Mouse (Mus musculus) monocyte, adult 5-6 weeks (primary cell): ENCODE data around the gene Myrf. TPM values are rescaled to one million over a fixed set of nuclear protein-coding genes. Genes with fewer than 3 reads are reported as not detected.

Source experiments
- ATAC-seq: fragments of 153-309, 156-312 bp; replicated peaks from 2 replicates; pipeline ENCODE4 v1.8.0; 2017; ENCODE audit warnings: mild to moderate bottlenecking; ENCODE audit not compliant: low TSS enrichment, insufficient number of reproducible peaks, severe bottlenecking, poor library complexity, low FRiP score
- total RNA-seq: library from RNA; stranded (forward); fragments of 200-1000, 200-491, 200-594 nt; gene quantifications from 3 replicates; pipeline ENCODE4 v1.2.3, GENCODE M21; 2017

The Myrf gene
- total RNA-seq, 1 experiment from 2014 or later = not detected

DNA sequence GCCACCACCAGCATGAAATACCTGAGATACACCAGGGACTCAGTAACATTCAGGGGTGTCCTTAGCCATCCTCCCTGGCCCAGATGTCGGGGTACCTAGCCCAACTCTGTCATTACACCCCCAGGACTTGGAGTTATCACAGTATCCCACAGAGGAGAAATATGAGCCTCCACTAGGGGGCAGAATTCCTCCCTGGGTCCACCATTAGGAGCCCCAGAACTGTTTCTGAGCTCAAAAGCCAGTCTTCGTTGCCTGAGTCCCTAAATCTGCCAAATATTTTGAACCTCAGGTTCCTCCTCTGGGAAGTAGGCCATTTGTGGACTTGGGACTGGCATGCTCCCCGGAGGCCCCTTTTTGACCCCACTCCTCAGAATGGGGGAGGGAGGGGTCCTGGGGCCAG lies 21.4 kb downstream of the Myrf start:
- no peak for ATAC-seq

DNA sequence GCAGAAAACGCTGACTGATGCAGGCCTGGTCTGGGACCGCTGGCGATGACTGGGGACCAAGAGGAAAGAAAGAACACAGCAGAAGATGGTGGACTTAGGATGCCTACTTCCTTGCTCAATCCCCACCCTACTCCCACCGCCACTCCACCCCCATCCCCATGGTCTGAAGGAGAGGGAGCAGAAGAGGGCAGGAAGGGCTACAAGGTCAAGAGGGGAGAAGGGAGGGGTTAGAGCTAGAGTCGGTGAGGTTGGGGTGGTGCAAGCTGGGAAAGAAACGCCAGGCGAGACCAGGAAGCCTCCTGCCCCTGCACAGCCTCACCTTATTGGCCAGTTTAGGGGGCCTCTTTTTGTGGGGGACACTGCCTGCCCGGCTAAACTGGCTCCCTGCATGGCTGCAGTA lies 24.4 kb downstream of the Myrf start:
- no peak for ATAC-seq

GRCm38 (mm10) chr19:10213796-10214471 lies 26.6 kb downstream of the Myrf start:
- ATAC-seq = no peak

GRCm38 (mm10) chr19:10210885-10211284 lies 29.7 kb downstream of the Myrf start:
- no peak for ATAC-seq

DNA sequence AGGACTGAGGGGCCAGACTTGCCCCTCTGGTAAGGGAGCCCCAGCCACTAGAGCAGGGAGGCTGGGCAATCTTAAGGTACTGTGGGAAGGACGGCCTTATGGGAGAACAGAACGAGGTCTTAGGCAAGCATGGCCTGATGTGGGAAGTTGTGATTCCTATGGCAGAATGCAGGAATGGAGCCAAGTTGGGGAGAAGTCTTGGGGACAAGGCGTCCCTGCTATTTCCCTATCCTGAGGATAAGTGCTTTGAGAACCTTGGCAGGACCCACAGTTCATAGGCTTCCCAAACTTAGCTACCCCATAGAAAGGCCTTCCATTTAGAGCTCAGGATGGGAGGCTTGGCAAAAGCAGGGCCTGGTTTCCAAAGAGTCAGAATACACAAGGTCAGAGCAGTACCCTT lies 31.7 kb downstream of the Myrf start:
- ATAC-seq = no peak

DNA sequence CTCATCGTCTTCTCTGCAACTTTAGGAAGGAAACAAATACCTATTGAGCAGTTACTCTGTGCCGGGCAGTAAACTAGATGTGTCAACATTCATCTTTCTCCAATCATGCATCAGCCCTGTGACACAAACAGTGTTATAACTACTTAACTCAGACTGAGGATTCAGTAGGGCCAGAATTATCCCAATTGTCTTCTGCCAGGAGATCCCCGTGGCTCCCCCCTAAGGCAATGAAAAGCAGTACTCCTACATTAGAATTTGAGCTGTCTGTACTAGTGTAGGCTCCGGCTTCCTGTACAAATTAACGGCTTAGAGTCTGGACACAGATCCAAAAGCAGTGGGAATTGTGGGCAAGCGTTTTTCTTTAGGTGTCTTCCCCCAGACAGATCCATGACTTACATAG lies 35.5 kb downstream of the Myrf start:
- no peak for ATAC-seq

DNA sequence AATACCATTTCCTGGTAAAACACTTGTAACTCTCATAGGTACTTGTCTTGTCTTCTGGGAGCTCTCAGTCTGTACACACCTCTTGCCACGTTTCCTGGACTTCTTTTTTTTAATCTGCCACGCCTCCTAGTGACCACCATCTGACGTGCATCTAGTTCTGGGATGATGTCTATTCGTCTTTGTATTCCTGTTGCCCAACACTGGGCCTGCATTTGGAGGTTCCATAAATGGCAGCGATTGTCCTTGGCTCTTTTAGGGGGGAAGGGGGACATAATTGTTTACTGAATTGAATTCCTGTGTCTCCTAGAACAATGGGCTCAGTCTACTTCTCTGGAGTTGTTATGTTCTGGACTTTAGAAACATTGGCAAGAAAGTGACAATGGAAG lies 35.9 kb downstream of the Myrf start:
- no peak for ATAC-seq

DNA sequence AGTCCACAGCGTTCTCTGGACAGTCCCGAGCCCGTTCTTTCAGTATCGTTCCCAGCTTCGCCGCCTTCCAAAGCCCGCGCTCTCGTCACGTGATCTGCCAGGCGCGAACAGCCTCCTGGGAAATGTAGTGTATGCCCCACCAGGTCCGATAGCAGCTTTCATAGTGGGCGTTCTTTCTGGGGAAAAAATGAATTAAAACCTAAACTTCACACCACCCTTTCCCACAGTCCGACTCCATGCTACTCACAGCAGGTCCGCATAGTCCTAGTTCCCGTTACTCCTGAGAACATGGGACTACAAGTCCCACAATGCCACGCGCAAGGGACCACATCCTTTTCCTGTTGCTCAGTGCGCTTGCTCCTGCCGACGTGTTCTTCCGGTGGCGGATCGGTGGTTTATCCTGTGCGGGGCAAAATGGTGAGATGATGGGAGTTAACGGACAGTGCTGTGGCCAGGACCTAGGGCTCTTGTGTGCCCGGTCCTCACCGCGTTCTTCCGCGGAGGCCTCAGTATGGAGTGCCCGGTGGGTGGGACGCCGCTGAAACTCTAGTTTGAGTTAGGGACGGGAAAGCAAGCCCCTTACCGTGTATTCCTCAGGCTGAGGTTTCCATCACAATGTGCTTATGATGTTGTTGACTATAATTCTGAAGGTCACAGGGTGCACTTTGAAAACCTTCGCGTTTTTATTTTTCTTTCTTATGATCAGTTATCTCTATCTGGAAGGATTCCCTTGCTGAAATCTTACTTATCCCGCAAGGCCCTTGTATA lies 36.5 kb downstream of the Myrf start, which contains the start of the genes Tmem258 and Fen1:
Tmem258 (plus strand) TSS at position 167 of the 768 bp plus-strand sequence.
Fen1 (minus strand) TSS at position 322 of the 768 bp plus-strand sequence.
- ATAC-seq = peak; percentile 88

- ATAC-seq = no peak; the same call in 1 of the 2 replicates
Observed at GRCm38 (mm10) chr19:10203146-10203847, 37.3 kb downstream of the Myrf start.

DNA sequence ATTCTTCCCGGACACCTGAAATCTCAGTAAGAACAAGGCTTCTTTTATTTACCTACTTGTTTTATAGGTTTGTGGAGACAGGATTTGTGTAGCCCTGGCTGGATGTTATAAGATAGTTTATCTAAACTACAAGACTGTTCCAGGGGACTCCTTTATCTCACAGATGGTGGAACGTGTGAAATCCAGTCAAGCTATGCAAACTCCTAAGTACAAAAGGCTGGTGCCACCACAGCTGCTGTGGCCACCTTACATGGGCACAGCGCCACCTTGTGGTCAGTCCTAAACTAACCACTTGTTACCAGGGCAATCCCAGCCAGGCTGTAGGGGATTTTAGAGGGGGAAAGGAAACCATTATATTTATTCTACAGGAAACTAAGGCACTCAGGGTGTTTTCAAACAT lies 41.8 kb downstream of the Myrf start:
- peak; percentile 67; the same call in 1 of the 2 replicates for ATAC-seq

GRCm38 (mm10) chr19:10198286-10198685 lies 42.3 kb downstream of the Myrf start:
- ATAC-seq = no peak

- no peak for ATAC-seq
Observed at GRCm38 (mm10) chr19:10197130-10197529, 43.4 kb downstream of the Myrf start.

DNA sequence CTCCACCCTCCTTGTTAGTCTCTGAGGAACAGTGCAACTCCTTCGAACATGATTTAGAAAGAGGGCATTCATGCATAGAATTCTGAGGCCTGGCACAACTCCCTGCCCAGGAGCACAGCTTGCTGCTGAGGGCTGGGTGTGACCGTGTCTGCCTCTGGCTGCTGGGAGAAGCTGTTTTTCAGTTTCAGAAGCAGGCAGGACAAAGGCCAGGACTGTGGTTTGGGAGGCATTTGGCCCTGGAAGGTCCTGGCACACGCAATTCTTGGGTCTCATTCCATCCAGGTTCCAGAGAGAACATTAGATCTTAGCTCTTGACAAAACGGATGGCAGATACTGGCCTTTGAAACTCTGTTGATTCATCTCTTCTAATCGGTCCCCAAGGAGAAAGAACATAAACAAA lies 45.3 kb downstream of the Myrf start:
- no peak for ATAC-seq

GRCm38 (mm10) chr19:10194337-10194736 lies 46.2 kb downstream of the Myrf start:
- no peak for ATAC-seq

DNA sequence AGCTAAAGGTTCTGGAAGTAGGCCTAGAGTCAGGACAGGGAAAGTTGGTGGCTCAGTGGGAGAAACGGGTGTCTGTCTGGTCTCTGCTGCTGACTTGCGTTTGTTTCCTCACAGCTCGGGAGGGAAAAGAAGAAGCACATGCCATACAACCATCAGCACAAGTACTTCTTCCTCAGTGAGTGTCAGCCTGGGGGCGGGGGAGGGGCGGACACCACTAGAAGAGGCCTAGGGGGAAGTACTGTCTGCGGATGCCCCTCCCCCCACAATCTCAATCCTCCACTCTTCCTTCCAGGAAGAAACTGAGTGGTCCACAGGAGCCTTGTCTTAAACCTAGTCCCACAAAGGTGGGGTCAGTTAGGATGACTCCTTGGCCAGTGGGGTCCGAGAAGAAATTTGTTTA lies 49.2 kb downstream of the Myrf start:
- peak; percentile 68 for ATAC-seq

- ATAC-seq = no peak
Observed at GRCm38 (mm10) chr19:10190796-10191195, 49.8 kb downstream of the Myrf start.

GRCm38 (mm10) chr19:10189940-10190339 lies 50.6 kb downstream of the Myrf start:
- ATAC-seq = no peak

DNA sequence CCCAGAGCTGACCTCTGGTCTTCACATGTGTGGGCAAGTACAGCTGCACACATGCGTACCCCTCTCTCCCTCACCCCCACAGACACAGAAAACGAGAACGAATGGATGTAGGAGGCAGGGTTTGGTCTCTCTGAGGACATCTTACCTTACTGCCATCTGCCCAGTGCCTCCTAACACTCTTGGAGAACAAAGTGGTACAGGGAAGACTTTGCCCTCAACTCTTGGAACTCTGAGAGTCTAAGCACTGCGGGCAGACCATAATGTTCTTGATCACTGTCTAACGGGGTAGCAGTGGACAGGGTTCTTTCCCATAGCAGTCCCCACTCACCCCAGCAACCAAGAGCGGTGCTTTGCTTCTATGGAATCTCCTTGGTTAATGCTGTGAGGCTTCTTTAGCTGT lies 51.5 kb downstream of the Myrf start:
- no peak for ATAC-seq

GRCm38 (mm10) chr19:10188281-10188811 lies 52.2 kb downstream of the Myrf start:
- ATAC-seq = no peak
